Mouse (Mus musculus): Measurements from ENCODE around the gene Zfp458.
"Not testable (repeated sequence)": the region's sequence is repeated elsewhere in the genome, so short reads cannot be mapped to it uniquely, and the experiment has no call there.

The Zfp458 gene

DNA sequence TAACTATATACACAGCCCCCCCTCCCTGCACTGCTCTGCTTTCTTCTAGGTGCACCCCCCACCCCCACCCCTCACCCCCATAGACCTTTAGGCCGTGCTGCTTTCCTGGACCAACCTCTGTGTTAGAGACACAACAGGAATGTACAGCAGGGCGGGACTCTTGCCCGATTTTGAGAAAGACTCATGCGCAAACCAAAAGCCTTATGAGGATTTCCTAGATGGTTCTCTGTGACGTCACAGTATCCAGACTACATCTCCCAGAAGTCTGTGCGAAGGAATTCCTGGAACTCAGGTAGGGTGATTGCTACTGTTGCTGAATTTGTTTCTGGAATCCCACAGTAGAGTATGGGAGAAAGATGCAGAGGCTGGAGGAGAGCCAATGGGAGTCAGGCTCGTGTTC lies at the start of gene Zfp458:
TSS of gene Zfp458 (minus strand) at position 153 of the 400 bp plus-strand sequence.
- DNase-seq = no peak

DNA sequence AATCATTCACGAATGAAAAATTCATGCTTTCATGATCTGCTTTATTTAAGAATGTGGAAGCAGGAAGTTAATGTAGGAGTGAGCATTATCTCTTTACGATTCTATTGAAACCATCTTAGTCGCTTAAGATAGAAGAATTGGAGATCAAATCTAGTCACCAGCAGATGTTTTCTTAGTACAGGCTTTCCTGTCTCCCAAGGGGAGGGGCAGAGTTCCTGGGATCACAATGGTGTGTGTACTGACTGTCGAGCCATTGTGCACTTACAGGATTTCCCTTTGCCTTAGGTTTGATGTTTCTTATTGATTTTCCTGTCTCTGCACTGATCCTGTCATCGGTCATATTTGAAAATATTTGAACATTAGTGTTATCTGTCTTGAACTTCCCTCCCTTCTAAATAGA lies 28.5 kb upstream of the Zfp458 start:
- no peak for DNase-seq

DNA sequence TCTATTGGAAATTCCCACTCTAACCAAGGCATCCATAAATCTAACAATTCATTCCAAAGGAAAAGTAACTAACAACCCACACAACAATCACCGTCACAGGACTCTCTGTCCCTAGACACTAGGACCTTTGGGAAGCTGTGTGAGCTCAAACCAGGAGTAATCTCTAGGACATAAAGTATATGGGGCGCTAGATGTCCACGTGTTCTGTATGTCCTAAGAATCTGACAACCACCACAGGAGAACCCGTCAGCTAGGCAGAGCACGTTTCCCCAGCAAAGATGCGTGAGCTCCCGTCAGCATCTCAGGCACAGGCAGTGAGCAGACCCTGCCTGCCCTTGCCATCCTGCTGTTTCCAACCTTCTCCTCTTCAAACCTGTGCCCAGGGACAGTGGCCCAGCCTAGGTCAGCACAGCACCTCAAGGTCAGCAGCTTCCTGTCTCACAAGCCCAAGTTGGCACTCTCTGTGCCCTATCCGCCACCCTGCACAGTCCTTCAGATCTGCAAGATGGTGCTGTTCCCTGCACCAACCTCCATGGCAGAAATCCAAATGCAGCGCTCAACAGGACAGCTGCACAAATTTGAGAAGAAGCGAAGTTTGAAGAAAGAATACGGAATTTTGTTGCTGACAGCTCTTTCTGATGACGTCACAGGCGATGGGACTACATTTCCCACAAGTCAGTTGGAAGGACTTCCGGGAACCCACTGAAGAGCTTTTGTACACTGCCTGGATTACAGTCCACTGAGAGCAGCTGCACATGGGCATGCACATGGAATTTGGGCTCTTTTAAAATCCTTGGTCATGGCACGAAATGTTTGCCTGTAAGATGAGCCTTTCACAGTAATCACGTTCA lies 27.8 kb upstream of the Zfp458 start, which contains the start of gene Zfp457:
TSS of gene Zfp457 (minus strand) at position 664 of the 851 bp plus-strand sequence.
- peak; percentile 78 for DNase-seq

DNA sequence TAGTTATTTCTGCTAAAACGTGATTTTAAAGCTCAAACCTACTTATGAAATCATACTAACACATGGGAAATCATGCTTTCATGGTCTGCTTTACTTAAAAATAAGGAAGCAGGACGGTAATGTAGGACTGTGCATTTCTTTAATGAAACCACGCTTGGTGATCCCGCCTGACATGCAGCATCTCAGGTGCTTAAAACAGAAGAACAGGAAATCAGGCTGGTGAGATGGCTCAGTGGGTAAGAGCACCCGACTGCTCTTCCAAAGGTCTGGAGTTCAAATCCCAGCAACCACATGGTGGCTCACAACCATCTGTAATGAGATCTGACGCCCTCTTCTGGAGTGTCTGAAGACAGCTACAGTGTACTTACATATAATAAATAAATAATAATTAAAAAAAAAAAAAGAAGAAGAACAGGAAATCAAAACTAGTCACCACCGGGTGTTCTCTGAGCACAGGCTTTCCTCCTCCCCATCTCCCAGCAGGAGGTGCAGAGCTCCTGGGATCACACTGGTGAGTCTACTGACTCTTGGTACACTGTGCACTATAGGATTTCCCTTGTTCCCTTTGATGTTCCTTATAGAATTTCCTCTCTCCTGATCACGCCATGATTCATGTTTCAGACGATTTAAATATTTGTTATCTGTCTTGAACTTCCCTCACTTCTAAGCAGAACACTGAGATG lies 8.7 kb downstream of the Zfp458 start:
- DNase-seq = not testable (repeated sequence)

DNA sequence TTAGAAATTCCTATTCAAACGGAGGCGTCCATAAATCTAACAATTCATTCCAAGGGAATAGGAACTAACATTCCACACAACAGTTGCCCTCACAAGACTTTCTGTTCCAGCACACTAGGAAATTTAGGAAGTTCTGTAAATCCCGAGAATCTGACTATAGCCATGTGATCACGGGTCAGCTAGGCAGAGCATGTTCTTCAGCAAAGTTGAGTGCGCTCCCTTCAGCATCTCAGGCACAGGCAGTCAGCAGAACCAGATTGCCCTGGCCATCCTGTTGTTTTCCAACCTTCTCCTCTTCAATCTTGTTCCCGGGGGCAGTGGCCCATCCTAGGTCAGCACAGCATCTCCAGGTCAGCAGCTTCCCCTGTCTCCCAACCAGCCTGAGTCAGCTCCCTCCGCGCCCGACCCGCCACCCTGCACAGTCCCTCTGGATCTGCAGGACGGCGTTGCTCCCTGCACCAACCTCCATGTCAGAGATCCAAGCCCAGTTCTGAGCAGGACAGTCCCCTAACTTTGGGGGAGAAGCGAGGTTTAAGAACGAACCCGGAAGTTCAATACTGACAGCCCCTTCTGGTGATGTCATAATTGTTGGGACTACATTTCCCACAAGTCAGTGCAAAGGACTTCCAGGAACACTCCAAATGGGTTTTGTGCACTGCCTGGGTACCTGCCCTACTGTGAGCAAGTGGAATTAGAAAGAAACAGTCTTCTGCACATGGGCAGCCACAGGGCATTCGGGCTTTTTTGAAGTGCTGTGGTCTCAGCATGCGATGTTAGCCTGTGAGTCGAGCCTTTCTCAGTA lies 9.5 kb downstream of the Zfp458 start:
- peak; percentile 25 for DNase-seq

DNA sequence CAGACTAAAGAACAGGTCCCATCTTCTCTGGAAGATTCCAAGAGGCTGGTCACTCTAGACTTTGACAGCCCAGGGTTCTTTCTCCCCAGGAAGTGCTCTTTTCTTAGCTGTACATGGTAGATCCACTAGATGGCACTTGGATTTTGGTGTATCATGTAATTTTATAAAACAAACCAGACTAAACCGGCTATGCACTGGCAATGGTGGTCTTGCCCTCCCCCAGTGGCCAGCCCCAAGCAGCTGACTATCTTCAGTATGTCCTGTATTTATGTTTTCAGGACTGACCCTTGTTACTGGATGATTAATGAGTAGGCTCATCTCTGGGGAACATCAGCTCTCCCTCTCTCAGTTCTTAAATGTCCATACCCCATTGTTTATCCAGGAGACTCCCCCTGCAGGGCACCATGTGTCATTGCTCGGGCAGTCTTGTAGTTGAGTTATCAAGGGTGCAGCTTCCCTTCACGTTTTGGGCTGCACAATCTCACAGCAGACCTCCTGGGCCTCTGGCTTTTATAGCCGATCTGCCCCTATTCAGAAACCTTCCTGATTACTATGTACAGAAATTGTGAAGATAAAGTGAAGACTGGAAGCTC lies 64.2 kb downstream of the Zfp458 start:
- DNase-seq = no peak
